Mouse (Mus musculus) brain, embryonic 14.5 days (tissue): Measurements from ENCODE around the gene E030025P04Rik.

ENCODE experiments used
- CTCF ChIP-seq: fragments of 200-500 bp; IDR thresholded peaks from 2 replicates; pipeline ENCODE4 v1.5.1; 2012; ENCODE audit warnings: inconsistent platforms, mild to moderate bottlenecking, moderate library complexity, borderline replicate concordance; ENCODE audit not compliant: insufficient read depth, insufficient read length; ENCODE audit errors: extremely low read depth
- POLR2A ChIP-seq: fragments of 200-500 bp; IDR thresholded peaks from 2 replicates; pipeline ENCODE4 v1.6.1; 2012; ENCODE audit warnings: mild to moderate bottlenecking, inconsistent platforms, borderline replicate concordance; ENCODE audit not compliant: poor library complexity, insufficient read depth, insufficient read length, severe bottlenecking; ENCODE audit errors: extremely low read depth

GRCm38 (mm10) chr11:109109056-109109455 lies 35.1 kb downstream of the E030025P04Rik start:
- TF ChIP-seq CTCF (no peak), POLR2A (no peak)
